Mouse (Mus musculus) T-helper 2 cell (primary cell): ENCODE measurements around the gene Trim26.

Experiments used
- in situ Hi-C: fragments of 300-600 bp; cut with MboI, MseI; formaldehyde crosslinking; loops from one replicate; pipeline ENCODE4 v1.15.1; 2025; ENCODE audit warnings: high pct_unique_total_duplicates

Gene Trim26

GRCm38 (mm10) chr17:36897552-36898205 is 60.7 kb downstream of the Trim26 start, which contains the start of gene Trim31:
Gene Trim31, plus strand, starts transcription at chr17:36898118.
- in situ Hi-C loops, result loop anchor here (10.0 kb wide), 1 partner anchor 307 kb away; the partner anchor contains the start of gene Olfr94

- in situ Hi-C loops, result loop anchor here (10.0 kb wide), 1 partner anchor 305 kb away; the partner anchor contains the start of gene Olfr94
Observed at GRCm38 (mm10) chr17:36899376-36899775, 62.4 kb downstream of the Trim26 start.

GRCm38 (mm10) chr17:36900001-36900400 is 63.1 kb downstream of the Trim26 start:
- in situ Hi-C loops, result no loop called here

GRCm38 (mm10) chr17:36900691-36901090 is 63.8 kb downstream of the Trim26 start:
- in situ Hi-C loops, result no loop called here

- in situ Hi-C loops, result no loop called here
Observed at GRCm38 (mm10) chr17:36903651-36904050, 66.7 kb downstream of the Trim26 start.

- in situ Hi-C loops, result no loop called here
Observed at GRCm38 (mm10) chr17:36908235-36908634, 71.3 kb downstream of the Trim26 start.
